Mouse (Mus musculus) brain, embryonic 14.5 days (tissue): Measurements from ENCODE around the gene A3galt2. TPM values are rescaled to one million over a fixed set of nuclear protein-coding genes. Genes with fewer than 3 reads are reported as not detected.

Source experiments
- DNase-seq: peaks from one replicate; pipeline ENCODE4 v3.0.0-alpha.2; 2011; ENCODE audit warnings: low read depth
- CTCF ChIP-seq: fragments of 200-500 bp; IDR thresholded peaks from 2 replicates; pipeline ENCODE4 v1.5.1; 2012; ENCODE audit warnings: inconsistent platforms, mild to moderate bottlenecking, moderate library complexity, borderline replicate concordance; ENCODE audit not compliant: insufficient read depth, insufficient read length; ENCODE audit errors: extremely low read depth
- POLR2A ChIP-seq: fragments of 200-500 bp; IDR thresholded peaks from 2 replicates; pipeline ENCODE4 v1.6.1; 2012; ENCODE audit warnings: mild to moderate bottlenecking, inconsistent platforms, borderline replicate concordance; ENCODE audit not compliant: poor library complexity, insufficient read depth, insufficient read length, severe bottlenecking; ENCODE audit errors: extremely low read depth
- polyA plus RNA-seq: library from polyadenylated mRNA; depleted of rRNA; stranded (reverse); fragments of >200 nt; gene quantifications from 2 replicates; pipeline ENCODE4 v1.2.3, GENCODE M21; 2012

The A3galt2 gene
- polyA plus RNA-seq, 1 experiment: 4.6 TPM

GRCm38 (mm10) chr4:128770698-128771097, 15.5 kb downstream of the A3galt2 start:
- TF ChIP-seq POLR2A (no peak), CTCF (no peak)
- DNase-seq: no peak

DNA sequence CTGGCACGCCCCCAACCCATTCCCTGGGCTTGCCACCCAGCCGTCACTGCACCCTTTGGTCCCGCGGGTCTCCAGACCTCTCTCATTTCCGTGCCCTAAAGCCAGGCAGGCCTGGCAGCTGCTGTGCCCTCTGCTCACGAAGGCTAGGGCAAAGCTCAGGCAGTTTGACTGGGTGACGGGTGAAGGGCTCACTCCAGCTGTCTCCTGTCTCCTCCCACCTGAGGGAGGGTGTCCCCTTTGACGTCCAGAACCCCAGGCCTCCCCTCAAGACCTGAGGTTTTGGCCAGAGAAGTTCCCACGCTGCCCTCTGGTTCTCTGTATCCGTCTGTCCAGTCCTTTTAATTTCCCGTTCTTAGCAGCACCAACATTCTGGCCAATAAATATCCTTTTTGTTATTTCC, 18.7 kb downstream of the A3galt2 start:
- TF ChIP-seq CTCF (no peak), POLR2A (no peak)
- no peak for DNase-seq

GRCm38 (mm10) chr4:128774467-128774866, 19.3 kb downstream of the A3galt2 start:
- peak; percentile 41 for DNase-seq
- TF ChIP-seq POLR2A (no peak), CTCF (peak; percentile 73; the same call in 1 of the 2 replicates)

GRCm38 (mm10) chr4:128776568-128777289, 21.6 kb downstream of the A3galt2 start:
- no peak for TF ChIP-seq POLR2A
- peak; percentile 98 for TF ChIP-seq CTCF
- DNase-seq: peak; percentile 83

GRCm38 (mm10) chr4:128777593-128777992, 22.4 kb downstream of the A3galt2 start:
- TF ChIP-seq CTCF: no peak
- no peak for TF ChIP-seq POLR2A
- DNase-seq: no peak

DNA sequence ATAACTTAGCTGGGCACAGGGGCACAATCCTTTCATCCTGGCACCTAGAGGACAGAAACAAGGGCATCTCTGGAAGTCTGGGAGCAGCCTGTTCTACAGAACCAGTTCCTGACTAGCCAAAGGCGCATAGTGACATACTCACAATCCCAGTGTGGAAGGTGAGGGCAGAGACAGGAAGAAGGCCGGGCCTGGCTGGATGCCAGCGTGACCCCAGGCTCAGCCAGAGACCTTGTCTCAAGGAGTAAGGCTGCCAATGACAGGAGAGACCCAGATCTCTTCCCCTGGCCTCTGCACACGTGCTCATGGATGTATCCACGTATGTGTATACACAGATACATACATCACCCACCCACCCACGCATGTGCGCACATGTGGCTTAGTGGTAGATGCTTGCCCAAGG, 26.9 kb downstream of the A3galt2 start:
- TF ChIP-seq POLR2A (no peak), CTCF (no peak)
- no peak for DNase-seq

- DNase-seq: no peak
- TF ChIP-seq POLR2A: no peak
- TF ChIP-seq CTCF: no peak
Observed at GRCm38 (mm10) chr4:128782645-128783044, 27.5 kb downstream of the A3galt2 start.

DNA sequence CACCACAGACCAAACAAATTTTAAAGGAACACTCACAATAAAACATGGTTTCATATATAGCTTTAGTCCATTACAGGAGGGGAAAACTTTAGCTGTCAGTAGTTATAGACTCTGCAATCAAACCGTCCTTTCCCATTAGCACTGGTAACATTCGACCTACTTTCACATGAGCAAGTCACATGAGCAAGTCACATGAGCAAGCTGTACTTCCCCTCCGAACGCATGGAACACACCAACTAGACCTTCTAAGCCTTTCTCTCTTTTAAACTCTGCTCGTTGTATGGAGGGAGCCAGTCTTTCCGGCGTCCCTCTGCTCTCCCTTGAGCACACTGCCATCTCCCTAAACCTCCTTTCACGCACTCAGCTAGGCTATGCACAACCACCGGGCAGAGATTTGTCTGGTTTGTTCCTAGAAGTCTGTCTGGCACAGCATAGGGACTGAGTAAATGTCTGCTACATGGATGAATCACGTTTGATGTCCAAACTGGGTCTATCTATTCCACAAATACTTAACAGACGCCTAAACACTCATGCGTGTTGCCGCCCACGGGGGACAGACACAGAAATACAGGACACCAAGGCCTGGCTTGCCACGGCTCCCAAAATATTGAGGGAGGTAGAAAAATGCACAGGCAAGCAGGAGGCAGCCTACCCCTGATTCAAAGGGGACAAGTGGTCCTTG, 29.9 kb downstream of the A3galt2 start:
- DNase-seq: no peak

DNA sequence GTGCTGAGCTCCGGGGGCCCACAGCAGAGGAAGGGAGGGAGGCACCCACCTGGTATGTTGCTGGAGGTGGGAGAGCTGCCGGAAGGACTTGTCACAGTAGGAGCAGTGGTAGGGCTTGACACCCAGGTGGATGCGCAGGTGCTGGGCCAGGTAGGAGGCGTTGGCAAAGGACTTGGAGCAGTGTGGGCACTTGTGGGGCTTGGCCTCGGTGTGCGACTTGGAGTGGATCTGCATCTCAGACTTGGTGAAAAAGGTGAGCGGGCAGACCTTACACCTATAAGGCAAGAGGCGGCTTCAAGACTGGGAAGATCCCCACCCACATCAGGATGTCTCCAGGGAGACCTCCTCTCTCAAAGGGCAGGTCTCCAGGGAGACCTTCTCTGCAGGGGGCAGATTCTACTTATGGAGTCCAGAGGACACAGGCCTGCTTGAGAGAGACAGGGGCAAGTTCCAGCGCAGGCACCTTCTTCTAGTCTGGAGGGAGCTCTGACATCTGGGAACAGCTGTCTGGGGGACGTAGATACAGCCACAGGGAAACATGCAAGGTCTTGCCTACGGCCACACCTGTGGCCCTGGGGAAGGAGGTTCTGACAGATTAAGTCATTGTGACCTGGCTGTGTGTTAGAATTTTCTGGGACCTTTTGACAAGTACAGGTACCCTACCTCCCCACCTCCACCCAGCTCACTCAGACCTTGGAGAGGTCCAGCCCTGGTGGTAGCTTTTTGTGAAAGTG, 30.9 kb downstream of the A3galt2 start:
- TF ChIP-seq POLR2A: no peak
- no peak for TF ChIP-seq CTCF

More for the DNA sequence above, 29.9 kb downstream of the A3galt2 start:
- TF ChIP-seq CTCF (no peak), POLR2A (no peak)

DNA sequence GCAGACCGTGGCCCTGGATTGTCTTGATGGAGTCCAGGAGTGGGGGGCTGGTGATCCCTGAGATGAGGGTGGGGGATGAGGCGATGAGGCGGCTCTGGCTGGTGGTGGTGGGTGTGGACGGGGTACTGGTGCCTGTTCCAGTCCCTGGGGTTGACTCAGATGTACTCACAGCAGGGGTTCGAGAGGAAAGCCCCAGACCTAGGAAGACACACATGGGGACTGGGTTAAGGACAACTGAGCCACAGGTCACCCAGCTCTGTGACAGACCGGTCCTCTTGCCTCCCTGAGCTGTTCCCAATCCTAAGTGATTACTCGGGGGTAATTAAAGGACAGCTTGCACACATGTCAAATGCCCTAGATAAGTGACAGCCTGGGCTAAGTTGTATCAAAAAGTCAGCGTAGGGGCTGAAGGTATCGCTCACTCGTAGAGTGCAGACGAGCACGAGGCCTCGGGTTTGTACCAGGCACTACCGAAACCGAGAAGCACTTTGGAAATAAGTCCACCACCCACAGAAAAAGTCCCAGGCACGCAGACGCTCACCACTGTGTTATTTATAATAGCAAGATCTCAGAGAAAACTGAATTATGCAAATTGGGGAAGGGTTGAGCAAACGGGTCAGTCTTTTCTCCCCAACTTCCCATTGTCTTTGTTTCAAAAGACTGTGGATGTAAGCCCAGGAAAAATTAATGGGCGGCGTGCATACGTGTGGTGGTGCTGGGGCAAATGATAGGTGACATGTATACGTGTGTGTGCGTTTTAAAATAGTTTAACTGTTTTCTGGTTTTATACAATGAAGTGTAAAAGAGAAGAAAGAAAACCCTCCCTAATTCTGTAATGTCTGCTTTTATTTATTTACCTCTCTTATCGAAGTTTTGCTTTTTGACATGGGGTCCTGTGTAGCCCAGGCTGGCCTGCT, 32.1 kb downstream of the A3galt2 start:
- no peak for DNase-seq
- no peak for TF ChIP-seq CTCF
- no peak for TF ChIP-seq POLR2A

More for the DNA sequence above, 30.9 kb downstream of the A3galt2 start:
- DNase-seq: no peak

DNA sequence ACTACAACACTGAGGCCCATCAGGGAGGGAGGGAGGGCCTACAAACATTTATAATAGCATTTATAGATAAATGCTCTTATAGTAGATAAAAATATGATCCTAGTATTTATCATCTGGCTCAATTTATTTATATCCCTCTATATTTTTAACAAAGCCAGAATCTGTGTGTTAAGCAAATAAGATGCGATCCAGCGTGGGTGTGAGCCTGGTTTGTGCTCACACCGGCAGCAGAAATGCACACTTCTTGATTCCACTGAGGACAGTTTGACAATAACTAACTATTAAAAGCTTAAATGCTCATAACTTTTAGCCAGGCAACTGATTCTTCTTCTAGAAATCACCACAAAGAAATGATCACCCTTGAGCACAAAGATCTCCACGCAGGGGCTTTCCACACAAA, 32.9 kb downstream of the A3galt2 start:
- TF ChIP-seq CTCF (no peak), POLR2A (no peak)
- DNase-seq: no peak

DNA sequence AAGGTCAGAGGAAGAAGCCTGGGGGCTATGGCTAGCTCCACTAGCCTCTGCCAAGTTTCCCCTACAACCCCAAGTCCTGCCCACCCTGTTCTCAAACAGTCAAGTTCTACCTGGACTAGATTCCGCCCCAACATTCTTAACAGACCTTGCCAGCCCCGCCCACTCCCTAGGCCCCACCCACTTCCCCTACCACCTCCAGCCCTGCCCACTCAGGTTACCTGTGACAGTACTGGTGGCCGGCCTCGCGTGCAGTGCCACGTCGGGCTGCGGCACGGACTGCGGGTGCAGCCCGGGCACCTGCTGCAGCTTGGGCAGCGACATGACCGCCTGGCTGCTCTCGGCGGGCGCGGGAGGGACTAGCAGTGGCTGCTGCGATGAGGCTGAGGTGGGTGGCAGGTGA, 34.5 kb downstream of the A3galt2 start:
- TF ChIP-seq CTCF (no peak), POLR2A (no peak)
- DNase-seq: no peak

- no peak for DNase-seq
- TF ChIP-seq CTCF: no peak
- no peak for TF ChIP-seq POLR2A
Observed at GRCm38 (mm10) chr4:128793710-128794109, 38.5 kb downstream of the A3galt2 start.

DNA sequence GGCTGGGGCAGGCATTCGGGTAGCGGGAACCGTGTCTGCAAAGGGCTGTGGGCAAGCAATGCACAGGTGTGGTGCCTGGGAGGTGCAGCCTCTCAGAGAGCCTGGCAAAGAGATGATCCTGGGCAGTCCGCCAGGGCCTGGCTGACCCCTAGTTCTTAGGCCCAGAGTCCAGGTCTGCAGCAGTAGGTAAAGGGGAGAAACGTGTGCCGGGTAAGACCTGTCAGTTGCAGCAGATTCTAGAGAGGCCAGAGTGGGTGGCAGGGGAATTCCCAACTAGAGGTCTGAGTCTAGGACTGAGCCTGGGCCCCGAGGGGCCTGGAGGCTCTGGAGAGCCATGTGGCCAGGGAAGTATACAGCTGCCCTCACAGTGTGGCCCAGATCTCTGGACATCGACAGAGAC, 39.0 kb downstream of the A3galt2 start:
- TF ChIP-seq CTCF: no peak
- no peak for TF ChIP-seq POLR2A
- no peak for DNase-seq
